Mouse (Mus musculus) MEL (cell line): ENCODE results near the gene Mon1a.
A peak's percentile ranks its signal among the peaks of the same experiment; 100 is the strongest.

Experiments
- CHD1 ChIP-seq: IDR thresholded peaks from 2 replicates; pipeline ENCODE4 v1.6.1; 2012; ENCODE audit warnings: low read depth, mild to moderate bottlenecking, inconsistent platforms, low read length, improper control_type of control experiment
- MAX ChIP-seq: IDR thresholded peaks from 2 replicates; pipeline ENCODE4 v1.6.1; 2011; ENCODE audit warnings: low read length, improper control_type of control experiment
- MAZ ChIP-seq: IDR thresholded peaks from 2 replicates; pipeline ENCODE4 v1.6.1; 2012; ENCODE audit warnings: low read depth, mild to moderate bottlenecking, inconsistent platforms, low read length, improper control_type of control experiment
- POLR2A ChIP-seq, 2 experiments: IDR thresholded peaks; 2 replicates each; pipeline ENCODE4 v1.6.1; 2011 to 2012; ENCODE audit warnings: low read length in 2 of 2, mild to moderate bottlenecking in 2 of 2, control low read depth in 1 of 2, improper control_type of control experiment in 1 of 2, low read depth in 1 of 2, moderate library complexity in 1 of 2; ENCODE audit not compliant: control insufficient read depth in 1 of 2, insufficient read depth in 1 of 2, poor library complexity in 1 of 2

GRCm38 (mm10) chr9:107908410-107909158, 20.6 kb downstream of the Mon1a start:
- TF ChIP-seq POLR2A (IDR thresholded peaks at IDR 0.05; ENCODE audit: control insufficient read depth in 1 of 2, insufficient read depth in 1 of 2, low read depth in 1 of 2, low read length in 2 of 2, poor library complexity in 1 of 2) (peak; percentile 32 to 61; a peak in 2 of 4 replicates), MAX (peak; percentile 88), CHD1 (0 out of 2 replicates have a peak, but pooled peaks have one; percentile 53), MAZ (peak; percentile 78)
